Mouse (Mus musculus): Measurements from ENCODE around the gene Rap1a. TPM values are rescaled to one million over a fixed set of nuclear protein-coding genes. Genes with fewer than 3 reads are reported as not detected.

The Rap1a gene
- polyA plus RNA-seq, 1 experiment from 2014 or later = 81.6 TPM

- ATAC-seq (replicated peaks; ENCODE audit: low FRiP score, low TSS enrichment, low read depth) (no peak), DNase-seq (ENCODE audit: low spot score) (no peak)
- H3K4me2 ChIP-seq (ENCODE audit: low read length) = no peak overlapping the region
- H3K4me3 ChIP-seq (ENCODE audit: low read depth, low read length) = no peak overlapping the region
- H3K9me3 ChIP-seq (ENCODE audit: control insufficient read depth, low read length) = no peaks in the 10 kb centered on the region
- H3K27ac ChIP-seq (ENCODE audit: low read depth) = no peak overlapping the region
- no peak overlapping the region for H3K9ac ChIP-seq (ENCODE audit: low read length)
- no peaks in the 10 kb centered on the region for H3K27me3 ChIP-seq (replicated peaks; ENCODE audit: control insufficient read depth, insufficient read depth, low read length)
- no peaks in the 10 kb centered on the region for H3K4me1 ChIP-seq (replicated peaks; ENCODE audit: control insufficient read depth, insufficient read depth, low read length)
- H3K36me3 ChIP-seq (ENCODE audit: control insufficient read depth, insufficient read depth, low read length) = no peaks in the 10 kb centered on the region
Measured at GRCm38 (mm10) chr3:105785865-105786264, 15.3 kb downstream of the Rap1a start.

GRCm38 (mm10) chr3:105783809-105784208 lies 17.3 kb downstream of the Rap1a start:
- WGBS = 78% methylated on average over 1 of the region's 1 CpGs
- no peak for ATAC-seq (replicated peaks; ENCODE audit: low FRiP score, low TSS enrichment, low read depth)
- H3K27ac ChIP-seq (ENCODE audit: low read depth) = no peak overlapping the region
- no peaks in the 10 kb centered on the region for H3K36me3 ChIP-seq (ENCODE audit: control insufficient read depth, insufficient read depth, low read length)
- no peaks in the 10 kb centered on the region for H3K27me3 ChIP-seq (replicated peaks; ENCODE audit: control insufficient read depth, insufficient read depth, low read length)
- H3K9me3 ChIP-seq (ENCODE audit: control insufficient read depth, low read length) = no peaks in the 10 kb centered on the region
- no peak overlapping the region for H3K9ac ChIP-seq (ENCODE audit: low read length)
- no peaks in the 10 kb centered on the region for H3K4me1 ChIP-seq (replicated peaks; ENCODE audit: control insufficient read depth, insufficient read depth, low read length)
- no peak for DNase-seq (ENCODE audit: low spot score)
- H3K4me3 ChIP-seq (ENCODE audit: low read depth, low read length) = no peak overlapping the region
- no peak overlapping the region for H3K4me2 ChIP-seq (ENCODE audit: low read length)

GRCm38 (mm10) chr3:105782406-105782805 lies 18.7 kb downstream of the Rap1a start:
- H3K27me3 ChIP-seq (replicated peaks; ENCODE audit: control insufficient read depth, insufficient read depth, low read length) = no peaks in the 10 kb centered on the region
- no peak overlapping the region for H3K4me2 ChIP-seq (ENCODE audit: low read length)
- H3K9ac ChIP-seq (ENCODE audit: low read length) = no peak overlapping the region
- WGBS = 81% methylated on average over 7 of the region's 7 CpGs
- H3K9me3 ChIP-seq (ENCODE audit: control insufficient read depth, low read length) = no peaks in the 10 kb centered on the region
- H3K4me1 ChIP-seq (replicated peaks; ENCODE audit: control insufficient read depth, insufficient read depth, low read length) = no peaks in the 10 kb centered on the region
- no peak for DNase-seq (ENCODE audit: low spot score)
- H3K4me3 ChIP-seq (ENCODE audit: low read depth, low read length) = no peak overlapping the region
- no peak for ATAC-seq (replicated peaks; ENCODE audit: low FRiP score, low TSS enrichment, low read depth)
- H3K36me3 ChIP-seq (ENCODE audit: control insufficient read depth, insufficient read depth, low read length) = no peaks in the 10 kb centered on the region
- H3K27ac ChIP-seq (ENCODE audit: low read depth) = no peak overlapping the region

GRCm38 (mm10) chr3:105777997-105778396 lies 23.1 kb downstream of the Rap1a start:
- Histone ChIP-seq H3K36me3 (ENCODE audit: control insufficient read depth, insufficient read depth, low read length) (no peaks in the 10 kb centered on the region), H3K27ac (ENCODE audit: low read depth) (no peak overlapping the region), H3K9ac (ENCODE audit: low read length) (no peak overlapping the region), H3K4me2 (ENCODE audit: low read length) (no peak overlapping the region), H3K9me3 (ENCODE audit: control insufficient read depth, low read length) (no peaks in the 10 kb centered on the region), H3K27me3 (replicated peaks; ENCODE audit: control insufficient read depth, insufficient read depth, low read length) (no peaks in the 10 kb centered on the region), H3K4me1 (replicated peaks; ENCODE audit: control insufficient read depth, insufficient read depth, low read length) (no peaks in the 10 kb centered on the region), H3K4me3 (ENCODE audit: low read depth, low read length) (no peak overlapping the region)
- ATAC-seq (replicated peaks; ENCODE audit: low FRiP score, low TSS enrichment, low read depth) (no peak), DNase-seq (ENCODE audit: low spot score) (no peak)
- 96% methylated on average over 3 of the region's 3 CpGs for WGBS

GRCm38 (mm10) chr3:105774496-105774895 lies 26.6 kb downstream of the Rap1a start:
- H3K4me1 ChIP-seq (replicated peaks; ENCODE audit: control insufficient read depth, insufficient read depth, low read length) = no peaks in the 10 kb centered on the region
- no peaks in the 10 kb centered on the region for H3K9me3 ChIP-seq (ENCODE audit: control insufficient read depth, low read length)
- no peak overlapping the region for H3K4me3 ChIP-seq (ENCODE audit: low read depth, low read length)
- no peak for DNase-seq (ENCODE audit: low spot score)
- no peaks in the 10 kb centered on the region for H3K36me3 ChIP-seq (ENCODE audit: control insufficient read depth, insufficient read depth, low read length)
- ATAC-seq (replicated peaks; ENCODE audit: low FRiP score, low TSS enrichment, low read depth) = no peak
- H3K4me2 ChIP-seq (ENCODE audit: low read length) = no peak overlapping the region
- H3K27me3 ChIP-seq (replicated peaks; ENCODE audit: control insufficient read depth, insufficient read depth, low read length) = no peaks in the 10 kb centered on the region
- no peak overlapping the region for H3K27ac ChIP-seq (ENCODE audit: low read depth)
- no peak overlapping the region for H3K9ac ChIP-seq (ENCODE audit: low read length)

GRCm38 (mm10) chr3:105771534-105771933 lies 29.6 kb downstream of the Rap1a start:
- Histone ChIP-seq H3K4me1 (replicated peaks; ENCODE audit: control insufficient read depth, insufficient read depth, low read length) (no peaks in the 10 kb centered on the region), H3K4me3 (ENCODE audit: low read depth, low read length) (no peak overlapping the region), H3K4me2 (ENCODE audit: low read length) (no peak overlapping the region), H3K9ac (ENCODE audit: low read length) (no peak overlapping the region), H3K27me3 (replicated peaks; ENCODE audit: control insufficient read depth, insufficient read depth, low read length) (no peaks in the 10 kb centered on the region), H3K36me3 (ENCODE audit: control insufficient read depth, insufficient read depth, low read length) (no peaks in the 10 kb centered on the region), H3K9me3 (ENCODE audit: control insufficient read depth, low read length) (no peaks in the 10 kb centered on the region), H3K27ac (ENCODE audit: low read depth) (no peak overlapping the region)
- DNase-seq (ENCODE audit: low spot score) (no peak), ATAC-seq (replicated peaks; ENCODE audit: low FRiP score, low TSS enrichment, low read depth) (no peak)

- no peak overlapping the region for H3K4me2 ChIP-seq (ENCODE audit: low read length)
- WGBS = 90% methylated on average over 1 of the region's 1 CpGs
- no peaks in the 10 kb centered on the region for H3K4me1 ChIP-seq (replicated peaks; ENCODE audit: control insufficient read depth, insufficient read depth, low read length)
- no peaks in the 10 kb centered on the region for H3K36me3 ChIP-seq (ENCODE audit: control insufficient read depth, insufficient read depth, low read length)
- no peak overlapping the region for H3K4me3 ChIP-seq (ENCODE audit: low read depth, low read length)
- no peak for DNase-seq (ENCODE audit: low spot score)
- no peak for ATAC-seq (replicated peaks; ENCODE audit: low FRiP score, low TSS enrichment, low read depth)
- H3K27me3 ChIP-seq (replicated peaks; ENCODE audit: control insufficient read depth, insufficient read depth, low read length) = no peaks in the 10 kb centered on the region
- H3K9ac ChIP-seq (ENCODE audit: low read length) = no peak overlapping the region
- no peak overlapping the region for H3K27ac ChIP-seq (ENCODE audit: low read depth)
- H3K9me3 ChIP-seq (ENCODE audit: control insufficient read depth, low read length) = no peaks in the 10 kb centered on the region
Measured at GRCm38 (mm10) chr3:105770836-105771235, 30.3 kb downstream of the Rap1a start.

GRCm38 (mm10) chr3:105769380-105769779 lies 31.8 kb downstream of the Rap1a start:
- no peak for DNase-seq (ENCODE audit: low spot score)
- Histone ChIP-seq H3K27me3 (replicated peaks; ENCODE audit: control insufficient read depth, insufficient read depth, low read length) (no peaks in the 10 kb centered on the region), H3K4me2 (ENCODE audit: low read length) (no peak overlapping the region), H3K9me3 (ENCODE audit: control insufficient read depth, low read length) (no peaks in the 10 kb centered on the region), H3K4me1 (replicated peaks; ENCODE audit: control insufficient read depth, insufficient read depth, low read length) (no peaks in the 10 kb centered on the region), H3K4me3 (ENCODE audit: low read depth, low read length) (no peak overlapping the region), H3K9ac (ENCODE audit: low read length) (no peak overlapping the region), H3K36me3 (ENCODE audit: control insufficient read depth, insufficient read depth, low read length) (no peaks in the 10 kb centered on the region), H3K27ac (ENCODE audit: low read depth) (no peak overlapping the region)
- 68% methylated on average over 2 of the region's 2 CpGs for WGBS
- ATAC-seq (replicated peaks; ENCODE audit: low FRiP score, low TSS enrichment, low read depth) = no peak

- ATAC-seq (replicated peaks; ENCODE audit: low FRiP score, low TSS enrichment, low read depth) (no peak), DNase-seq (ENCODE audit: low spot score) (no peak)
- no peaks in the 10 kb centered on the region for H3K9me3 ChIP-seq (ENCODE audit: control insufficient read depth, low read length)
- H3K27me3 ChIP-seq (replicated peaks; ENCODE audit: control insufficient read depth, insufficient read depth, low read length) = no peaks in the 10 kb centered on the region
- no peak overlapping the region for H3K27ac ChIP-seq (ENCODE audit: low read depth)
- H3K4me3 ChIP-seq (ENCODE audit: low read depth, low read length) = no peak overlapping the region
- H3K4me1 ChIP-seq (replicated peaks; ENCODE audit: control insufficient read depth, insufficient read depth, low read length) = no peaks in the 10 kb centered on the region; the same call in 1 of the 2 replicates
- H3K4me2 ChIP-seq (ENCODE audit: low read length) = no peak overlapping the region
- H3K9ac ChIP-seq (ENCODE audit: low read length) = no peak overlapping the region
- WGBS = 77% methylated on average over 6 of the region's 6 CpGs
- no peaks in the 10 kb centered on the region for H3K36me3 ChIP-seq (ENCODE audit: control insufficient read depth, insufficient read depth, low read length)
Measured at GRCm38 (mm10) chr3:105768529-105768928, 32.6 kb downstream of the Rap1a start.

All from intestine, embryonic 14.5 days (tissue).